Mouse (Mus musculus) C3H10T1/2 (cell line): ENCODE data around the gene Wtap. TPM values are rescaled to one million over a fixed set of nuclear protein-coding genes. Genes with fewer than 3 reads are reported as not detected.

Source experiments
- polyA plus RNA-seq, 2 experiments: library from polyadenylated mRNA; unstranded; fragments of >200 nt; fragmentation: generic; extraction: Trizol; gene quantifications; one replicate each; pipeline ENCODE4 v1.2.1; 2012; ENCODE audit warnings: missing spikeins in 2 of 2

Gene Wtap
- polyA plus RNA-seq = 10 to 100 TPM in 1 of 2 experiments, 1 to 10 TPM in 1; 3.6 to 24.0 TPM

DNA sequence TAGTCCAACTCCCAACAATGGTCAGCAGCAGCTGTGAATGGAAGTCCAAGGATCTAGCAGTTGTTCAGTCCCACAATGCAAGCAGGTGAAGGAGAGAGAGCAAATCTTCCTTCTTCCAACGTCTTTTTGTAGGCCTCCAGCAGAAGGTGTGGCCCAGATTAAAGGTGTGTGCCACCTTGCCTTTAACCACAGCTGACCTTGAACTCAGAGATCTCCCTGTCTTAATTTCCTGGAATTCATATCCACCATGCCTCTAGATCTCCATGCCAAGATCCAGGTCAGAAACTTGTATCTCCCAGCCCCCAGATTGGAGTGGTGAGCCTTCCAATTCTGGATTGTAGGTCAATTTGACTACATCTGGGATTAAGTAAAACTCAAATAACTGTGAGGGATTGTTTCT lies at the start of gene Wtap:
Wtap (minus strand) TSS at position 101 of the 400 bp plus-strand sequence.

DNA sequence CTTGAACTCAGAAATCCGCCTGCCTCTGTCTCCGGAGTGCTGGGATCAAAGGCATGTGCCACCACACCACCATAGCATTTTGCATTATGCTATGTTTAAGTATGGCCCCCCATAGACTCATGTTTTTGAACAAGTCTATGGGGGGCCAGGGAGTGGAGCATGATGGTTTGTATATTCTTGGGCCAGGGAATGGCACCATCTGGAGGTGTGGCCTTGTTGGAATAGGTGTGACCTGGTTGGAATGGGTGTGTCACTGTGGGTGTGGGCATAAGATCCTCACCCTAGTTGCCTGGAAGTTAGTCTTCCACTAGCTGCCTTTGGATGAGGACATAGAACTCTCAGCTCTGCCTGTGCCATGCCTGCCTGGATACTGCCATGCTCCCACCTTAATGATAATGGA lies 12.6 kb upstream of the Wtap start, which contains the start of gene Sod2:
Sod2 (plus strand) TSS at position 301 of the 400 bp plus-strand sequence.

GRCm38 (mm10) chr17:12960331-12960873 lies 33.6 kb downstream of the Wtap start, which contains the start of gene Acat2:
TSS of gene Acat2 (minus strand) at chr17:12960747.

GRCm38 (mm10) chr17:12940151-12940805 lies 53.7 kb downstream of the Wtap start, which contains the start of gene Acat3:
TSS of gene Acat3 (minus strand) at chr17:12940600.

Other genes with a start within 250 kb of the Wtap start
- gene Igf2r, start 224.5 kb downstream of the Wtap start, polyA plus RNA-seq = 10 to 100 TPM in 1 of 2 experiments, 1 to 10 TPM in 1; 1.1 to 34.1 TPM
- gene Mas1, start 126.0 kb downstream of the Wtap start, polyA plus RNA-seq = under 1 TPM in 1 of 2 experiments, not detected in 1; 0.18 TPM
- not detected for gene Mrgprh, start 118.1 kb downstream of the Wtap start, polyA plus RNA-seq
- gene Pnldc1, start 83.9 kb downstream of the Wtap start, polyA plus RNA-seq = 1 to 10 TPM in 1 of 2 experiments, under 1 TPM in 1; 0.09 to 1.3 TPM
- gene Tcp1, start 78.5 kb downstream of the Wtap start, polyA plus RNA-seq = 100 to 1,000 TPM; 164 to 184 TPM
- gene Mrpl18, start 77.8 kb downstream of the Wtap start, polyA plus RNA-seq = 10 to 100 TPM; 40.5 to 66.4 TPM
- 1 to 10 TPM in 1 of 2 experiments, under 1 TPM in 1; 0.78 to 9.4 TPM for gene Acat3, start 53.6 kb downstream of the Wtap start, polyA plus RNA-seq
- gene Acat2, start 33.4 kb downstream of the Wtap start, polyA plus RNA-seq = 100 to 1,000 TPM in 1 of 2 experiments, 10 to 100 TPM in 1; 75.1 to 110 TPM
- gene Sod2, start 12.7 kb upstream of the Wtap start, polyA plus RNA-seq = 10 to 100 TPM; 63.9 to 94.5 TPM
- not detected for gene Gpr31b, start 58.1 kb upstream of the Wtap start, polyA plus RNA-seq
- not detected for gene Tcp10b, start 66.9 kb upstream of the Wtap start, polyA plus RNA-seq
- gene Unc93a, start 137.6 kb upstream of the Wtap start, polyA plus RNA-seq = not detected
- gene Smok2a, start 227.0 kb upstream of the Wtap start, polyA plus RNA-seq = not detected
- gene Smok2b, start 236.1 kb upstream of the Wtap start, polyA plus RNA-seq = not detected